Mouse (Mus musculus): ENCODE data around the gene Fstl5. TPM values are rescaled to one million over a fixed set of nuclear protein-coding genes. Genes with fewer than 3 reads are reported as not detected.

Fstl5 gene
- 4.6 and 6.6 TPM in 2 replicates for polyA plus RNA-seq (2014; fragmentation: Nextera tagmentation; extraction: Ambion mirVana)

DNA sequence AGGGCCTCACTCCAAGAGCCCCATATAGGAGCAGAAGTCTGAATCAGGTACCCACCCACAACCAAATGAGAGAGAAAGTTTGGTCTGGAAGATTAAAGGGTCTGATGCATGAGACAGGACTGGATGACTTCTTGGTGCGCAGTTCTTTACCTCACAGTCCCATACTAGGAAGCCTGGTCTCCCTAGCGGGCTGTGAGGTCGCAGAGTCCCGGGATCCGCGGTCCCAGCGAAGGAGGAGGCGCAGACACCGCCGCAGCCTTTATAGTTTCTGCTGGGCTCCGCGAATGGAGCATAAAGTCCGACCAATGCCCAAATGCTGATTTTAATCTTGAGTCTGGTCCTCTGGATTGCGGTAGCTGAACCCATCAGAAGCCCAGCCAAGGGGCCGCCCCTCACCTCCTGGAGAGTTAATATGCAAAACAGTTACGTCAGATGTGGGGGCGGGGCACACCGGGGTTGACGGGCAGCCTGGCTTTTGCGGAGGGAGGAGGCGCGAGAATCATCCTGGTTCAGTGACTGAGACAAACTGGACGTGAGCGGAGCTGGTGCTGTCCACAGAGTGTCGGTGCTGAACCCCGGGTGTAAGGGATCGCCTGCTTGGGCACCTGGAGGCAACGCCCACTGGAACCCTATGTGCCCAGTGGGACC lies at the start of gene Fstl5:
Fstl5 (plus strand) TSS at position 211 of the 648 bp plus-strand sequence.
- DNase-seq (ENCODE audit: low spot score) (peak; percentile 92), ATAC-seq (replicated peaks; ENCODE audit: insufficient number of reproducible peaks, low FRiP score, low TSS enrichment, low read depth) (peak; percentile 92)
- no peak within 1 kb of the TSS for H3K27ac ChIP-seq (replicated peaks; ENCODE audit: low read depth, low read length)

DNA sequence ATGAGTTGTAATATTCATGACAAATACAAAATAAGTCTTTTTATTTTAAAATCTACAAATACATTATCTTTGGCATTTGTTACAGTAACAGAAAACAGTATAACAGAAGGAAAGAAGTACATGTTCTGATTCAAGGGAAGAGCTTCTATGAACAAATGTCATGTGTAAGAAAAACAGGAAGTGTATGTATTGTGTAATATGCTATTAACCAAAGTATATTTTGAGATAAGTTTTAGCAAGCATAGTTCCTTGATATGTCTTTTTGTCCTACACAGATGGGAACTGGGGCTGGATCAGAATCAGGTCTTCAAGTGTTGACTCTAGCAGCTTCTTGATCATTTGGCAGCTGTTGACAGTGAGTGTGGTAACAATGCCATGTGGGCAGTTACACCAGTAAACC lies 48.5 kb upstream of the Fstl5 start:
- DNase-seq (ENCODE audit: low spot score) (no peak), ATAC-seq (replicated peaks; ENCODE audit: insufficient number of reproducible peaks, low FRiP score, low TSS enrichment, low read depth) (no peak)
- Histone ChIP-seq H3K9ac (replicated peaks; ENCODE audit: low read length) (no peak overlapping the region), H3K36me3 (replicated peaks; ENCODE audit: control insufficient read depth, insufficient read depth, low read depth, low read length) (no peaks in the 10 kb centered on the region), H3K4me1 (ENCODE audit: control insufficient read depth, insufficient read depth, low read length) (no peaks in the 10 kb centered on the region), H3K27ac (replicated peaks; ENCODE audit: low read depth, low read length) (no peak overlapping the region), H3K4me3 (ENCODE audit: low read depth, low read length) (no peak overlapping the region), H3K9me3 (replicated peaks; ENCODE audit: control insufficient read depth, low read length) (no peaks in the 10 kb centered on the region), H3K27me3 (ENCODE audit: control insufficient read depth, insufficient read depth, low read length) (no peaks in the 10 kb centered on the region), H3K4me2 (ENCODE audit: low read depth, low read length) (no peak overlapping the region)

More for the DNA sequence above, at the start of gene Fstl5:
- Histone ChIP-seq H3K9ac (replicated peaks; ENCODE audit: low read length) (no peak within 1 kb of the TSS), H3K4me1 (ENCODE audit: control insufficient read depth, insufficient read depth, low read length) (no peaks in the 10 kb centered on the region), H3K4me2 (ENCODE audit: low read depth, low read length) (peak within 1 kb of the TSS; percentile 31), H3K9me3 (replicated peaks; ENCODE audit: control insufficient read depth, low read length) (no peaks in the 10 kb centered on the region), H3K36me3 (replicated peaks; ENCODE audit: control insufficient read depth, insufficient read depth, low read depth, low read length) (no peaks in the 10 kb centered on the region), H3K27me3 (ENCODE audit: control insufficient read depth, insufficient read depth, low read length) (no peaks in the 10 kb centered on the region), H3K4me3 (ENCODE audit: low read depth, low read length) (peak within 1 kb of the TSS; percentile 23)
- WGBS: under 1% methylated on average over 28 of the region's 28 CpGs

DNA sequence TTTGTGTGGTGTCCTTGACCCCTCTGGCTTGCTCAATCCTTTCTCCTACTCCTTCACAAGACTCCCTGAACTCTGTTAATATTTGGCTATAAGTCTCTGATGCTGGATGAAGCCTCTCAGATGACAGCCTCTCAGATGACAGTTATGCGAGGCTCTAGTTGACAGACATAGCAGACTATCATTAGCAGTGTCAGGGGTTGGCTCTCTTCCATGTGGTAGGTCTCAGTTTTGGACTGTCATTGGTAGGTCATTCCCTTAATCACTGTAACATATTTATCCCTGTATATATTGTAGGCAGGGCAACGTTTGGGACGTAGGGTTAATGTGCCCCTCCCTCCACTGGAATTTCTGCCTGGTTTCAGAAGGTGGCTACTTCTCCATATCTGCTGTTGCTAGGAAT lies 22.9 kb upstream of the Fstl5 start:
- no peak overlapping the region for H3K9ac ChIP-seq (replicated peaks; ENCODE audit: low read length)
- no peaks in the 10 kb centered on the region for H3K4me1 ChIP-seq (ENCODE audit: control insufficient read depth, insufficient read depth, low read length)
- ATAC-seq (replicated peaks; ENCODE audit: insufficient number of reproducible peaks, low FRiP score, low TSS enrichment, low read depth) (no peak), DNase-seq (ENCODE audit: low spot score) (no peak)
- H3K36me3 ChIP-seq (replicated peaks; ENCODE audit: control insufficient read depth, insufficient read depth, low read depth, low read length): no peaks in the 10 kb centered on the region
- WGBS: 73% methylated on average over 3 of the region's 3 CpGs
- no peak overlapping the region for H3K4me3 ChIP-seq (ENCODE audit: low read depth, low read length)
- H3K9me3 ChIP-seq (replicated peaks; ENCODE audit: control insufficient read depth, low read length): no peaks in the 10 kb centered on the region
- H3K27me3 ChIP-seq (ENCODE audit: control insufficient read depth, insufficient read depth, low read length): no peaks in the 10 kb centered on the region
- no peak overlapping the region for H3K27ac ChIP-seq (replicated peaks; ENCODE audit: low read depth, low read length)
- H3K4me2 ChIP-seq (ENCODE audit: low read depth, low read length): no peak overlapping the region

DNA sequence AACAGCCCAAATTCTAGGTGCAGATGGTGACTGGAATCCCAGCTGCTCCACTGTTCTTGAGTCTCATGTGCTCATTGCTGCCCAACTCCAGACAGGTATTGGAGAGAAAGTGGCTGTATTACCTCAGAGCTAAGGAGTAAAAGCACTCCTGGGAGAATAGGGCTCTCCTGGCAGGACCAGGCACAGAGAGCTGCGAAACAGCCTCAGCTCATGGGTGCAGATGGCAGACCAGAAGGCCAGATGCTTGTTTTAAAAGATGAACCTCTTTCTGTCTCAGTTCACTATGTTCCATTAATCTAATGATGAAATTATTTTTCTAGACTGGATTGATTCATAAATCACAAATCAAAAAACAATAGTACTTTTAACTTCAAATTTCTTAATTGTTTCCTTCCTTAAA lies 12.1 kb upstream of the Fstl5 start:
- no peak overlapping the region for H3K27ac ChIP-seq (replicated peaks; ENCODE audit: low read depth, low read length)
- DNase-seq (ENCODE audit: low spot score): no peak
- no peaks in the 10 kb centered on the region for H3K36me3 ChIP-seq (replicated peaks; ENCODE audit: control insufficient read depth, insufficient read depth, low read depth, low read length)
- no peak overlapping the region for H3K9ac ChIP-seq (replicated peaks; ENCODE audit: low read length)
- no peaks in the 10 kb centered on the region for H3K27me3 ChIP-seq (ENCODE audit: control insufficient read depth, insufficient read depth, low read length)
- H3K4me3 ChIP-seq (ENCODE audit: low read depth, low read length): no peak overlapping the region
- H3K9me3 ChIP-seq (replicated peaks; ENCODE audit: control insufficient read depth, low read length): no peaks in the 10 kb centered on the region
- ATAC-seq (replicated peaks; ENCODE audit: insufficient number of reproducible peaks, low FRiP score, low TSS enrichment, low read depth): no peak
- H3K4me1 ChIP-seq (ENCODE audit: control insufficient read depth, insufficient read depth, low read length): no peaks in the 10 kb centered on the region
- no peak overlapping the region for H3K4me2 ChIP-seq (ENCODE audit: low read depth, low read length)
- 88% methylated on average over 1 of the region's 1 CpGs for WGBS

DNA sequence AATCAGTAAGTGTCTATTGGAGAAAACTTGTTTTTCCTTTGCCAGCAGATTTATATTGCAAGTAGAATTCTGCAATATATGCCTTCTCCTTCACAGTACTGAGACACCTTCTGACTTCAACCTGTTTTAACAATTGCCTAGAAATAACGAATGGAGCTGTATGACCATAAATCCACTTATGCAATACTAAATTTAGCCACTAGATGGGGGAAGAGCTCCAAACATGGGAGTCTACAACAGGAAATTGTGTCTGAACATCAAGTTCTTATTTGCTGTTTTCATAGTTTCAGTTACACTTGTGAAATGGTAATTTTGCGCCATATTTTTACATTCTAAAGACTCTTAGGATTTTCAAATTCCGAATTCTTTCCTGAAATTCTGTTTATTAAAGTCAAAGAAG lies 6.2 kb upstream of the Fstl5 start:
- ATAC-seq (replicated peaks; ENCODE audit: insufficient number of reproducible peaks, low FRiP score, low TSS enrichment, low read depth) (no peak), DNase-seq (ENCODE audit: low spot score) (peak; percentile 94)
- WGBS: 3% methylated on average over 3 of the region's 3 CpGs
- no peak overlapping the region for H3K4me2 ChIP-seq (ENCODE audit: low read depth, low read length)
- no peaks in the 10 kb centered on the region for H3K9me3 ChIP-seq (replicated peaks; ENCODE audit: control insufficient read depth, low read length)
- H3K9ac ChIP-seq (replicated peaks; ENCODE audit: low read length): no peak overlapping the region
- no peak overlapping the region for H3K27ac ChIP-seq (replicated peaks; ENCODE audit: low read depth, low read length)
- no peaks in the 10 kb centered on the region for H3K36me3 ChIP-seq (replicated peaks; ENCODE audit: control insufficient read depth, insufficient read depth, low read depth, low read length)
- no peaks in the 10 kb centered on the region for H3K4me1 ChIP-seq (ENCODE audit: control insufficient read depth, insufficient read depth, low read length)
- no peaks in the 10 kb centered on the region for H3K27me3 ChIP-seq (ENCODE audit: control insufficient read depth, insufficient read depth, low read length)
- no peak overlapping the region for H3K4me3 ChIP-seq (ENCODE audit: low read depth, low read length)

DNA sequence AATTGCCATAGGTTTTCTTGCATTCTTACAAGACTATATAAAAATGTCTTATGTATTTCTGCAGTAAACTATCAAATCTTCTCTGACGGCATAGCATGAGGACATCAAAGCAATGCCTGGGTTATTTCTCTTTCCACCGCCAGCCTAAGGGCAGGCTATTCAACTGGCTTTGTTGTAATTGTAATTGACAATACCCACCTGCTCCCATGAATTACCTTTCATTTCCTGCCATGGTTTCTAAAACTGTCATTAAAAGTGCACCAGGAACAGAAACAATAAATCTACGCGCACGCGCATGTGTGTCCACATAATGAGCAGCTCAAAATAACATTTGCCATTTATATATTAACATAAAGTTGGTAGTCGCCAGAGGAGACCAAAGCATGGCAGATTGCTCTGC lies 1.2 kb upstream of the Fstl5 start:
- WGBS: 77% methylated on average over 7 of the region's 7 CpGs
- Histone ChIP-seq H3K27ac (replicated peaks; ENCODE audit: low read depth, low read length) (no peak overlapping the region), H3K9ac (replicated peaks; ENCODE audit: low read length) (no peak overlapping the region), H3K4me3 (ENCODE audit: low read depth, low read length) (no peak overlapping the region), H3K9me3 (replicated peaks; ENCODE audit: control insufficient read depth, low read length) (no peaks in the 10 kb centered on the region), H3K4me2 (ENCODE audit: low read depth, low read length) (no peak overlapping the region), H3K36me3 (replicated peaks; ENCODE audit: control insufficient read depth, insufficient read depth, low read depth, low read length) (no peaks in the 10 kb centered on the region), H3K27me3 (ENCODE audit: control insufficient read depth, insufficient read depth, low read length) (no peaks in the 10 kb centered on the region), H3K4me1 (ENCODE audit: control insufficient read depth, insufficient read depth, low read length) (no peaks in the 10 kb centered on the region)
- no peak for DNase-seq (ENCODE audit: low spot score)
- no peak for ATAC-seq (replicated peaks; ENCODE audit: insufficient number of reproducible peaks, low FRiP score, low TSS enrichment, low read depth)

DNA sequence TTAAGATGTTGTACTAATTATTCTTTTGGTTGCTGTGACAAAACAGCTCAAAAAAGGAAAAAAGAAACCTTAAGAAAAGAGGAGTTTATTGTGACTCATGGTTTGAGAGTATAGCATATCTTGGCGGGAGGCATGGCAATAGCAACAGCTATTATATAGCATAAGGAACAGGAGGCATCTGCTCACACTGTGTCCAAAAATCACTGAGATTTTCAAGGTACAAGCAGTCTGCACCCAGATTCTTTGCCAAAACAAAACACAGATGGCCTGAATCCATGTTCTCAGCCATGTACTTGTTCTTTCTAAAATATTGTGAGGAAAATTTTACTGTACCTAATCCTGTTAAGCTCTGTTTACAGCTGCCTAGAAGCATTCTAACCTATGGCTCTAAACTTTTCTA lies 66.4 kb downstream of the Fstl5 start:
- H3K4me3 ChIP-seq (ENCODE audit: low read depth, low read length): no peak overlapping the region
- no peak for DNase-seq (ENCODE audit: low spot score)
- no peaks in the 10 kb centered on the region for H3K36me3 ChIP-seq (replicated peaks; ENCODE audit: control insufficient read depth, insufficient read depth, low read depth, low read length)
- H3K9me3 ChIP-seq (replicated peaks; ENCODE audit: control insufficient read depth, low read length): no peaks in the 10 kb centered on the region
- ATAC-seq (replicated peaks; ENCODE audit: insufficient number of reproducible peaks, low FRiP score, low TSS enrichment, low read depth): no peak
- H3K4me2 ChIP-seq (ENCODE audit: low read depth, low read length): no peak overlapping the region
- 90% methylated on average over 1 of the region's 1 CpGs for WGBS
- no peaks in the 10 kb centered on the region for H3K4me1 ChIP-seq (ENCODE audit: control insufficient read depth, insufficient read depth, low read length)
- no peak overlapping the region for H3K9ac ChIP-seq (replicated peaks; ENCODE audit: low read length)
- H3K27ac ChIP-seq (replicated peaks; ENCODE audit: low read depth, low read length): no peak overlapping the region
- no peaks in the 10 kb centered on the region for H3K27me3 ChIP-seq (ENCODE audit: control insufficient read depth, insufficient read depth, low read length)

DNA sequence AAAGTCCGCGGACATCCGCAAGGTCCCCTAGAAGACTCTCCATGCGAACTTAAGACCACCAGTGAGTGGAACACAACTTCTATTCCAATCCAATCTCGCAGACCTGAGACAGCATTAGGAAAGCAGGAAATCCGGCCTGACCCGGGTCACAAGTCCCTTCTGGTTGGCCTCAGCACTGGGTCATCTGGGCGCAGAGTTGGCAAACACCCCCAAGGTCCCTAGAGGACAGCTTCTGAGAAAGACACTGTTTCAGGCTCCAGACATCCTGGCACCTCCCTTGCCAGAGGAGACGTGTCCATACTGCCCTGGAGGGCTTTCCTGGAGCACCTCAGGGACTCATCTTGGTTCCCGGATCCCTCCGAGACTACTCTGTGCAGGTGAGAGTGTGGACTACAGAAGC lies 73.8 kb downstream of the Fstl5 start:
- no peak for DNase-seq (ENCODE audit: low spot score)
- no peaks in the 10 kb centered on the region for H3K36me3 ChIP-seq (replicated peaks; ENCODE audit: control insufficient read depth, insufficient read depth, low read depth, low read length)
- 87% methylated on average over 11 of the region's 11 CpGs for WGBS
- H3K9me3 ChIP-seq (replicated peaks; ENCODE audit: control insufficient read depth, low read length): no peaks in the 10 kb centered on the region
- ATAC-seq (replicated peaks; ENCODE audit: insufficient number of reproducible peaks, low FRiP score, low TSS enrichment, low read depth): no peak
- H3K4me3 ChIP-seq (ENCODE audit: low read depth, low read length): no peak overlapping the region
- H3K27me3 ChIP-seq (ENCODE audit: control insufficient read depth, insufficient read depth, low read length): no peaks in the 10 kb centered on the region
- no peak overlapping the region for H3K27ac ChIP-seq (replicated peaks; ENCODE audit: low read depth, low read length)
- no peaks in the 10 kb centered on the region for H3K4me1 ChIP-seq (ENCODE audit: control insufficient read depth, insufficient read depth, low read length)
- H3K4me2 ChIP-seq (ENCODE audit: low read depth, low read length): no peak overlapping the region
- no peak overlapping the region for H3K9ac ChIP-seq (replicated peaks; ENCODE audit: low read length)
